Mouse (Mus musculus) gastrocnemius, postnatal 14 days (tissue): ENCODE measurements around the gene Tufm. TPM values are rescaled to one million over a fixed set of nuclear protein-coding genes. Genes with fewer than 3 reads are reported as not detected.

Experiments used
- DNase-seq: peaks from one replicate; pipeline ENCODE4 v3.0.0; 2021; ENCODE audit warnings: mixed read lengths
- intact Hi-C: fragments of 180-260 bp; cut with DNase I; formaldehyde crosslinking; loops from one replicate; pipeline ENCODE4 v1.15.1; 2025; ENCODE audit warnings: low total_unique reads
- total RNA-seq, 2 experiments: library from RNA; stranded (reverse); gene quantifications; 2 replicates each; pipeline ENCODE4 v1.2.3; 2021

The Tufm gene
- total RNA-seq, 2 experiments from 2014 or later, result 117 to 146 TPM

GRCm38 (mm10) chr7:126537820-126538585 lies 50.8 kb downstream of the Tufm start:
- intact Hi-C loops, result no loop called here
- no peak for DNase-seq

Other genes starting within 250 kb of the Tufm start
- 10 to 100 TPM; 22.4 to 35.2 TPM for gene Sbk1, start 214.7 kb upstream of the Tufm start, total RNA-seq
- under 1 TPM; 0.25 to 0.33 TPM for gene Lat, start 117.8 kb upstream of the Tufm start, total RNA-seq
- 10 to 100 TPM; 21.5 to 26.4 TPM for gene Spns1, start 109.9 kb upstream of the Tufm start, total RNA-seq
- 1 to 10 TPM; 2.1 to 2.6 TPM for gene Nfatc2ip, start 90.6 kb upstream of the Tufm start, total RNA-seq
- under 1 TPM in 1 of 2 experiments, not detected in 1; 0.08 TPM for gene Cd19, start 72.5 kb upstream of the Tufm start, total RNA-seq
- 10 to 100 TPM; 12.1 to 12.7 TPM for gene Rabep2, start 58.6 kb upstream of the Tufm start, total RNA-seq
- over 10,000 TPM; 16,285 to 17,681 TPM for gene Atp2a1, start 24.3 kb upstream of the Tufm start, total RNA-seq
- 10 to 100 TPM; 47.1 to 47.6 TPM for gene Sh2b1, start 11.9 kb upstream of the Tufm start, total RNA-seq
- 10 to 100 TPM; 31.1 to 32.4 TPM for gene Atxn2l, start 16.1 kb downstream of the Tufm start, total RNA-seq
- gene Eif3c, start 79.0 kb downstream of the Tufm start, total RNA-seq, result 100 to 1,000 TPM; 135 to 136 TPM
- under 1 TPM; 0.55 to 0.88 TPM for gene Apobr, start 97.6 kb downstream of the Tufm start, total RNA-seq
- 1 to 10 TPM; 6.5 to 7.6 TPM for gene Cln3, start 98.5 kb downstream of the Tufm start, total RNA-seq
- gene Il27, start 107.6 kb downstream of the Tufm start, total RNA-seq, result not detected
- 10 to 100 TPM; 15.4 to 18.3 TPM for gene Nupr1, start 143.5 kb downstream of the Tufm start, total RNA-seq
- 10 to 100 TPM; 23.2 to 24.6 TPM for gene Sgf29, start 161.9 kb downstream of the Tufm start, total RNA-seq
- gene Sult1a1, start 189.1 kb downstream of the Tufm start, total RNA-seq, result 10 to 100 TPM; 20.3 to 45.9 TPM
- gene Bola2, start 208.0 kb downstream of the Tufm start, total RNA-seq, result 10 to 100 TPM; 40.7 to 41.6 TPM
- 1 to 10 TPM; 3.7 to 4.6 TPM for gene Slx1b, start 208.4 kb downstream of the Tufm start, total RNA-seq
- 1 to 10 TPM; 2.7 to 3.6 TPM for gene Coro1a, start 220.4 kb downstream of the Tufm start, total RNA-seq